Mouse (Mus musculus): ENCODE measurements around the gene Dld.

- TF ChIP-seq POLR2A (IDR thresholded peaks at IDR 0.05; ENCODE audit: insufficient read depth, low read depth, low read length) (no peak), CTCF (IDR thresholded peaks at IDR 0.05) (no peak)
These were observed 15.2 kb upstream of the Dld start for GRCm38 (mm10) chr12:31366428-31366827.

Data from heart, adult 2 months (tissue).